ENCODE assay signal across 19 mouse cellular contexts in the genomic region with DNA sequence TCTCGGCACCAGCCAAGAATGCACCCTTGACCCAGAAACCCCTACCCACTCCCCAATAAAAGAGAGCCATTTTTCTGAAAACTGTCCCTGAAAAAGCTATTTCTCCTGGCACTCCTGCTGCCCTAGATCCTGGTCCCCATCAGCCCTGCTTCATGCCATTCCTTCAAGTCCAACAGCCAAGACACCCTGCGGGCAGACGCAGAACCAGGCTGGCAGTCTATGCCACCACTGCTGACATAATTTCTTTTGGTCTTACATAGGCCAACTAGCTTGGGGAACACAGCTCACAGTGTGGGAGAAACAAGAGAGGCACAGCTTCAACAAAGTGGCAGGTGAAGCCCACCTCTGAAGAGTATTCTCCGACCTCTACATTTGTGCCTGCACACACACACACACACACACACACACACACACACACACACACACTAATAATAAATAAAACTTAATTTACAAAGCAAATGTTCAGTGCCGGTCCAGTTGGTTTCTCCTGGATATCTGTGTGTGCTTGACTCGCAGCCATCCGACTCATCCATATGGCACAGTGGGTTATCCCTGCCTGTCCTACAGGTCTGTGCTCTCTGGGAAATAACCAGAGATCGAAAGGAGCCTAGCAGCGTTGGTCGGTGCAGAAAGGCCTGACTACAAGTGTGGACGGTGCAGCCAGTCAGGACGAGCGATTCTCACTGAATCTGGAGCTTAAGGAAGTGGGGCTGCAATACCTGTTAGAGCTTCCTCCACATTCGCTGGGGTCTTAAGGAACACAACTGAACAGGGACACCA. TPM values are rescaled to one million over a fixed set of nuclear protein-coding genes. Genes with fewer than 3 reads are reported as not detected.
DNase-seq lines count a peak whose midpoint lies in the region; ATAC-seq and TF ChIP-seq lines count a peak whose summit lies in the region.
"Had no signal": no experiment of that assay in that cellular context is flagged by ENCODE, and none has a peak within 500 bp of the region (broad histone marks: within the 10 kb centered on the region; RNA-seq: fewer than 3 reads in every experiment).

No protein-coding gene starts in this region.

- no peak overlapping the region for H3K4me3 ChIP-seq in hindbrain, postnatal 0 days (ENCODE audit: low read length)
- H3K4me3 ChIP-seq: embryonic facial prominence, embryonic 13.5 days; forebrain, embryonic 12.5 days; heart, adult 2 months; heart, embryonic 15.5 days; hindbrain, embryonic 10.5 days; hindbrain, embryonic 15.5 days had no signal

- no peak for TF ChIP-seq CTCF in hindbrain, postnatal 0 days (IDR thresholded peaks at IDR 0.05; ENCODE audit: low read depth)

- H3K27ac ChIP-seq in hindbrain, postnatal 0 days: no peak overlapping the region
- H3K27ac ChIP-seq: embryonic facial prominence, embryonic 13.5 days; forebrain, embryonic 12.5 days; heart, adult 2 months; heart, embryonic 15.5 days; hindbrain, embryonic 10.5 days; hindbrain, embryonic 15.5 days had no signal

- H3K4me2 ChIP-seq in hindbrain, postnatal 0 days (ENCODE audit: low read depth, low read length): no peak overlapping the region
- H3K4me2 ChIP-seq: embryonic facial prominence, embryonic 13.5 days; forebrain, embryonic 12.5 days; heart, embryonic 11.5 days; heart, embryonic 15.5 days; hindbrain, embryonic 15.5 days had no signal

- 83% methylated on average over 14 of the region's 14 CpGs for WGBS in hindbrain, postnatal 0 days

- no peaks in the 10 kb centered on the region for H3K27me3 ChIP-seq in hindbrain, postnatal 0 days (ENCODE audit: insufficient read depth, low read length)
- H3K27me3 ChIP-seq: embryonic facial prominence, embryonic 13.5 days; forebrain, embryonic 12.5 days; heart, embryonic 15.5 days; hindbrain, embryonic 15.5 days had no signal

- no peak overlapping the region for H3K9ac ChIP-seq in hindbrain, postnatal 0 days (replicated peaks; ENCODE audit: low read length)
- H3K9ac ChIP-seq: embryonic facial prominence, embryonic 13.5 days; forebrain, embryonic 12.5 days; heart, embryonic 15.5 days; hindbrain, embryonic 15.5 days had no signal

- no peak for ATAC-seq in inflammation-experienced regulatory T-cells, adult 6 months
- no peak for ATAC-seq in hindbrain, postnatal 0 days
- ATAC-seq: forebrain, embryonic 16.5 days had no signal

- no peaks in the 10 kb centered on the region for H3K36me3 ChIP-seq in hindbrain, postnatal 0 days (ENCODE audit: insufficient read depth, low read length)
- H3K36me3 ChIP-seq: embryonic facial prominence, embryonic 13.5 days; forebrain, embryonic 12.5 days; heart, embryonic 15.5 days; hindbrain, embryonic 10.5 days; hindbrain, embryonic 15.5 days had no signal

- H3K9me3 ChIP-seq in hindbrain, postnatal 0 days (ENCODE audit: low read length): no peaks in the 10 kb centered on the region
- H3K9me3 ChIP-seq: embryonic facial prominence, embryonic 13.5 days; forebrain, embryonic 12.5 days; heart, embryonic 15.5 days; hindbrain, embryonic 10.5 days; hindbrain, embryonic 15.5 days had no signal

- H3K4me1 ChIP-seq in hindbrain, postnatal 0 days (ENCODE audit: insufficient read depth, low read length): no peaks in the 10 kb centered on the region
- H3K4me1 ChIP-seq: hindbrain, embryonic 15.5 days had no signal

- DNase-seq in cerebellum, adult 11-12 months: peak; percentile 68
- DNase-seq in cerebellum, adult 8-10 months: peak; percentile 36
- DNase-seq in cerebellum, postnatal 14 days: peak; percentile 49 to 53
- no peak for DNase-seq in hindbrain, postnatal 0 days (ENCODE audit: low spot score)
- no peak for DNase-seq in frontal cortex, postnatal 10 days (ENCODE audit: low spot score in 2 of 2)
- DNase-seq: adrenal gland, adult 8-10 months; adrenal gland, postnatal 36 days; gastrocnemius, postnatal 14 days; heart, adult 2 months; kidney, adult 11 months; kidney, adult 9 months had no signal

RNA-seq across cellular contexts. Expression of gene Sirt5, which starts 8.8 kb away (rescaled TPM):
- 10 to 100 TPM; 17.2 to 49.5 (median 35.4) TPM for polyA plus RNA-seq in inflammation-experienced regulatory T-cells, adult 6 months (2017; shearing (Covaris generic))
- 15.7 and 25.2 TPM in 2 replicates for total RNA-seq in hindbrain, postnatal 0 days (2014; rRNA removed)
- polyA plus RNA-seq in hindbrain, postnatal 0 days (2015; fragmentation: Nextera tagmentation; extraction: Ambion mirVana): 22.9 and 23.7 TPM in 2 replicates

RNA-seq across cellular contexts. Expression of gene Nol7, which starts 41.7 kb away (rescaled TPM):
- 100 to 1,000 TPM; 161 to 171 (median 171) TPM for polyA plus RNA-seq in inflammation-experienced regulatory T-cells, adult 6 months (2017; shearing (Covaris generic))
- total RNA-seq in hindbrain, postnatal 0 days (2014; rRNA removed): 17.9 and 34.6 TPM in 2 replicates
- 183 and 197 TPM in 2 replicates for polyA plus RNA-seq in hindbrain, postnatal 0 days (2015; fragmentation: Nextera tagmentation; extraction: Ambion mirVana)

RNA-seq across cellular contexts. Expression of gene Gfod1, which starts 52.6 kb away (rescaled TPM):
- 1 to 10 TPM; 3.6 to 4.8 (median 4.6) TPM for polyA plus RNA-seq in inflammation-experienced regulatory T-cells, adult 6 months (2017; shearing (Covaris generic))
- total RNA-seq in hindbrain, postnatal 0 days (2014; rRNA removed): 26.3 and 26.9 TPM in 2 replicates
- 2.6 and 2.7 TPM in 2 replicates for polyA plus RNA-seq in hindbrain, postnatal 0 days (2015; fragmentation: Nextera tagmentation; extraction: Ambion mirVana)

Comparison
In these comparisons a context has a peak if more than half of its experiments do, and no peak if none do; other contexts are left out.
1. DNase-seq: peak in cerebellum, adult 11-12 months (single experiment), cerebellum, adult 8-10 months (single experiment) and cerebellum, postnatal 14 days (2 of 2); none in hindbrain, postnatal 0 days (single experiment) and frontal cortex, postnatal 10 days (0 of 2).